Mouse (Mus musculus): ENCODE data around the gene Pik3r2. TPM values are rescaled to one million over a fixed set of nuclear protein-coding genes. Genes with fewer than 3 reads are reported as not detected.
"Not testable (repeated sequence)": the region's sequence is repeated elsewhere in the genome, so short reads cannot be mapped to it uniquely, and the experiment has no call there.

Gene Pik3r2
- 145 and 149 TPM in 2 replicates for polyA plus RNA-seq (2015; fragmentation: Nextera tagmentation; extraction: Ambion mirVana)

GRCm38 (mm10) chr8:70776496-70777444, at the start of gene Pik3r2:
Pik3r2 (minus strand) TSS chr8:70776713.
- H3K4me2 ChIP-seq (ENCODE audit: low read length): peak within 1 kb of the TSS; percentile 94
- H3K27ac ChIP-seq (ENCODE audit: low read length): peak within 1 kb of the TSS; percentile 99
- no peaks in the 10 kb centered on the region for H3K27me3 ChIP-seq (replicated peaks; ENCODE audit: control insufficient read depth, insufficient read depth, low read length)
- under 1% methylated on average over 92 of the region's 94 CpGs for WGBS
- ATAC-seq: peak; percentile 94
- no peaks in the 10 kb centered on the region for H3K9me3 ChIP-seq (ENCODE audit: control insufficient read depth, low read length)
- H3K4me1 ChIP-seq (replicated peaks; ENCODE audit: control insufficient read depth, insufficient read depth, low read length): peaks cover 48% of the 10 kb centered on the region
- H3K36me3 ChIP-seq (ENCODE audit: control insufficient read depth, insufficient read depth): peaks cover 17% of the 10 kb centered on the region
- peak within 1 kb of the TSS; percentile 99 for H3K9ac ChIP-seq (replicated peaks; ENCODE audit: low read depth, low read length)
- H3K4me3 ChIP-seq (replicated peaks; ENCODE audit: low read length): peak within 1 kb of the TSS; percentile 85

GRCm38 (mm10) chr8:70825816-70826215, 49.3 kb upstream of the Pik3r2 start:
- no peak overlapping the region for H3K4me3 ChIP-seq (replicated peaks; ENCODE audit: low read length)
- 87% methylated on average over 8 of the region's 8 CpGs for WGBS
- no peak for ATAC-seq
- H3K9me3 ChIP-seq (ENCODE audit: control insufficient read depth, low read length): no peaks in the 10 kb centered on the region; the same call in 1 of the 2 replicates
- peaks cover 6% of the 10 kb centered on the region for H3K27me3 ChIP-seq (replicated peaks; ENCODE audit: control insufficient read depth, insufficient read depth, low read length)
- H3K9ac ChIP-seq (replicated peaks; ENCODE audit: low read depth, low read length): no peak overlapping the region
- no peak overlapping the region for H3K4me2 ChIP-seq (ENCODE audit: low read length)
- no peaks in the 10 kb centered on the region for H3K4me1 ChIP-seq (replicated peaks; ENCODE audit: control insufficient read depth, insufficient read depth, low read length)
- H3K27ac ChIP-seq (ENCODE audit: low read length): no peak overlapping the region
- H3K36me3 ChIP-seq (ENCODE audit: control insufficient read depth, insufficient read depth): no peaks in the 10 kb centered on the region

- no peak for ATAC-seq
- Histone ChIP-seq H3K4me1 (replicated peaks; ENCODE audit: control insufficient read depth, insufficient read depth, low read length) (no peaks in the 10 kb centered on the region), H3K4me3 (replicated peaks; ENCODE audit: low read length) (no peak overlapping the region), H3K27ac (ENCODE audit: low read length) (no peak overlapping the region), H3K9me3 (ENCODE audit: control insufficient read depth, low read length) (peaks cover 11% of the 10 kb centered on the region; the same call in 1 of the 2 replicates), H3K27me3 (replicated peaks; ENCODE audit: control insufficient read depth, insufficient read depth, low read length) (peaks cover 9% of the 10 kb centered on the region), H3K9ac (replicated peaks; ENCODE audit: low read depth, low read length) (no peak overlapping the region), H3K36me3 (ENCODE audit: control insufficient read depth, insufficient read depth) (no peaks in the 10 kb centered on the region), H3K4me2 (ENCODE audit: low read length) (no peak overlapping the region)
- WGBS: 88% methylated on average over 7 of the region's 7 CpGs
Measured at GRCm38 (mm10) chr8:70823802-70824201, 47.3 kb upstream of the Pik3r2 start.

GRCm38 (mm10) chr8:70822594-70822993, 46.1 kb upstream of the Pik3r2 start:
- H3K4me3 ChIP-seq (replicated peaks; ENCODE audit: low read length); H3K27ac ChIP-seq (ENCODE audit: low read length); H3K36me3 ChIP-seq (ENCODE audit: control insufficient read depth, insufficient read depth); ATAC-seq; H3K9ac ChIP-seq (replicated peaks; ENCODE audit: low read depth, low read length); H3K4me1 ChIP-seq (replicated peaks; ENCODE audit: control insufficient read depth, insufficient read depth, low read length); H3K27me3 ChIP-seq (replicated peaks; ENCODE audit: control insufficient read depth, insufficient read depth, low read length); H3K4me2 ChIP-seq (ENCODE audit: low read length): not testable (repeated sequence)
- 80% methylated on average over 3 of the region's 3 CpGs for WGBS
- peaks cover 16% of the 10 kb centered on the region; the same call in 1 of the 2 replicates for H3K9me3 ChIP-seq (ENCODE audit: control insufficient read depth, low read length)

- no peak overlapping the region for H3K4me2 ChIP-seq (ENCODE audit: low read length)
- H3K27me3 ChIP-seq (replicated peaks; ENCODE audit: control insufficient read depth, insufficient read depth, low read length): peaks cover 12% of the 10 kb centered on the region
- no peak overlapping the region for H3K27ac ChIP-seq (ENCODE audit: low read length)
- H3K9me3 ChIP-seq (ENCODE audit: control insufficient read depth, low read length): peaks cover 16% of the 10 kb centered on the region; the same call in 1 of the 2 replicates
- no peak overlapping the region for H3K4me3 ChIP-seq (replicated peaks; ENCODE audit: low read length)
- WGBS: 43% methylated on average over 11 of the region's 11 CpGs
- H3K9ac ChIP-seq (replicated peaks; ENCODE audit: low read depth, low read length): no peak overlapping the region
- ATAC-seq: no peak
- H3K4me1 ChIP-seq (replicated peaks; ENCODE audit: control insufficient read depth, insufficient read depth, low read length): no peaks in the 10 kb centered on the region
- no peaks in the 10 kb centered on the region for H3K36me3 ChIP-seq (ENCODE audit: control insufficient read depth, insufficient read depth)
Measured at GRCm38 (mm10) chr8:70821992-70822391, 45.5 kb upstream of the Pik3r2 start.

GRCm38 (mm10) chr8:70821399-70821962, 45.0 kb upstream of the Pik3r2 start:
- Histone ChIP-seq H3K27me3 (replicated peaks; ENCODE audit: control insufficient read depth, insufficient read depth, low read length) (peaks cover 16% of the 10 kb centered on the region), H3K4me3 (replicated peaks; ENCODE audit: low read length) (no peak overlapping the region), H3K36me3 (ENCODE audit: control insufficient read depth, insufficient read depth) (no peaks in the 10 kb centered on the region), H3K27ac (ENCODE audit: low read length) (no peak overlapping the region), H3K9me3 (ENCODE audit: control insufficient read depth, low read length) (peaks cover 16% of the 10 kb centered on the region; the same call in 1 of the 2 replicates), H3K4me2 (ENCODE audit: low read length) (no peak overlapping the region), H3K9ac (replicated peaks; ENCODE audit: low read depth, low read length) (no peak overlapping the region), H3K4me1 (replicated peaks; ENCODE audit: control insufficient read depth, insufficient read depth, low read length) (peaks cover 2% of the 10 kb centered on the region; the same call in 1 of the 2 replicates)
- WGBS: 16% methylated on average over 30 of the region's 30 CpGs
- peak; percentile 43 for ATAC-seq

GRCm38 (mm10) chr8:70820101-70820935, 43.8 kb upstream of the Pik3r2 start:
- no peak overlapping the region for H3K4me3 ChIP-seq (replicated peaks; ENCODE audit: low read length)
- H3K4me2 ChIP-seq (ENCODE audit: low read length): no peak overlapping the region
- H3K36me3 ChIP-seq (ENCODE audit: control insufficient read depth, insufficient read depth): no peaks in the 10 kb centered on the region
- H3K27me3 ChIP-seq (replicated peaks; ENCODE audit: control insufficient read depth, insufficient read depth, low read length): peaks cover 19% of the 10 kb centered on the region
- no peak overlapping the region for H3K9ac ChIP-seq (replicated peaks; ENCODE audit: low read depth, low read length)
- no peak overlapping the region for H3K27ac ChIP-seq (ENCODE audit: low read length)
- whole genome bisulfite sequencing: 3% methylated on average over 31 of the region's 31 CpGs
- H3K9me3 ChIP-seq (ENCODE audit: control insufficient read depth, low read length): peaks cover 16% of the 10 kb centered on the region; the same call in 1 of the 2 replicates
- peaks cover 2% of the 10 kb centered on the region; the same call in 1 of the 2 replicates for H3K4me1 ChIP-seq (replicated peaks; ENCODE audit: control insufficient read depth, insufficient read depth, low read length)
- peak; percentile 71 for ATAC-seq

- H3K9ac ChIP-seq (replicated peaks; ENCODE audit: low read depth, low read length): no peak overlapping the region
- no peak for ATAC-seq
- peaks cover 16% of the 10 kb centered on the region; the same call in 1 of the 2 replicates for H3K9me3 ChIP-seq (ENCODE audit: control insufficient read depth, low read length)
- peaks cover 21% of the 10 kb centered on the region for H3K27me3 ChIP-seq (replicated peaks; ENCODE audit: control insufficient read depth, insufficient read depth, low read length)
- peaks cover 2% of the 10 kb centered on the region; the same call in 1 of the 2 replicates for H3K4me1 ChIP-seq (replicated peaks; ENCODE audit: control insufficient read depth, insufficient read depth, low read length)
- no peaks in the 10 kb centered on the region for H3K36me3 ChIP-seq (ENCODE audit: control insufficient read depth, insufficient read depth)
- no peak overlapping the region for H3K27ac ChIP-seq (ENCODE audit: low read length)
- 0 out of 2 replicates have a peak overlapping the region, but pooled peaks have one; percentile 9 for H3K4me3 ChIP-seq (replicated peaks; ENCODE audit: low read length)
- WGBS: 7% methylated on average over 30 of the region's 30 CpGs
- peak overlapping the region; percentile 16; the same call in 1 of the 2 replicates for H3K4me2 ChIP-seq (ENCODE audit: low read length)
Measured at GRCm38 (mm10) chr8:70816679-70817078, 40.2 kb upstream of the Pik3r2 start.

Data from forebrain, embryonic 16.5 days (tissue).